Comparison of ENCODE assay signal across 13 mouse cellular contexts in the genomic region with DNA sequence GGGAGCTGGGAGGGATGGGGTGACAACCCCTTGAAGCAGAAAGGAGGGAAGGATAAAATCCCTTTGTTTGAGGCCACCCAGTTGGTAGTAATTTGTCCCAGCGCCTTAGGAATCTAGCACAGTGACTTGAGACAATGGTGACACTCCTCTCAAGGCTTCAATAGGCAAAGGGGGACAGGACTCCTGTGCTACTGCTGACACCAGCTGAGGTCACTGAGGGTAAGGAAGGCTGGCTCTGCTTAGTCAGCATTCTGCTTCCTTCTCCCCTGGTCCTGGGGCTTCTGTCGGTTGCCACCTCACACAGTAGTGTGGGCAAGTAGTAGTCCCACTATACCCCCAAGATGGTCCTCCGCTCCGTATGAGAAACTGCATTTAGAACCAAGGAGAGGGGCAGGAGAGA. TPM values are rescaled to one million over a fixed set of nuclear protein-coding genes. Genes with fewer than 3 reads are reported as not detected.
DNase-seq lines count a peak whose midpoint lies in the region; ATAC-seq lines count a peak whose summit lies in the region.
"Had no signal": no experiment of that assay in that cellular context is flagged by ENCODE, and none has a peak within 500 bp of the region (broad histone marks: within the 10 kb centered on the region; RNA-seq: fewer than 3 reads in every experiment).

No protein-coding gene starts in this region.

- H3K9ac ChIP-seq in hindbrain, embryonic 11.5 days (ENCODE audit: low read depth, low read length), result no peak overlapping the region
- no peak overlapping the region for H3K9ac ChIP-seq in hindbrain, embryonic 14.5 days
- H3K9ac ChIP-seq in forebrain, embryonic 13.5 days, result no peak overlapping the region; the same call in 1 of the 2 replicates
- H3K9ac ChIP-seq in midbrain, embryonic 15.5 days, result no peak overlapping the region
- H3K9ac ChIP-seq: liver, postnatal 0 days had no signal

- peak overlapping the region; percentile 25 for H3K27ac ChIP-seq in hindbrain, embryonic 11.5 days (ENCODE audit: low read depth, low read length)
- H3K27ac ChIP-seq in hindbrain, embryonic 14.5 days, result no peak overlapping the region; the same call in 1 of the 2 replicates
- peak overlapping the region; percentile 87 for H3K27ac ChIP-seq in forebrain, embryonic 13.5 days
- peak overlapping the region; percentile 83; the same call in 1 of the 2 replicates for H3K27ac ChIP-seq in midbrain, embryonic 15.5 days

- no peaks in the 10 kb centered on the region for H3K36me3 ChIP-seq in hindbrain, embryonic 11.5 days (ENCODE audit: control insufficient read depth, insufficient read depth, low read length)
- no peaks in the 10 kb centered on the region for H3K36me3 ChIP-seq in hindbrain, embryonic 14.5 days (replicated peaks; ENCODE audit: control insufficient read depth, insufficient read depth)
- H3K36me3 ChIP-seq in forebrain, embryonic 13.5 days (ENCODE audit: poor library complexity, severe bottlenecking), result no peaks in the 10 kb centered on the region
- H3K36me3 ChIP-seq in midbrain, embryonic 15.5 days (replicated peaks), result no peaks in the 10 kb centered on the region

- WGBS in hindbrain, embryonic 11.5 days, result 22% methylated on average over 4 of the region's 4 CpGs
- 31% methylated on average over 4 of the region's 4 CpGs for WGBS in hindbrain, embryonic 14.5 days
- 15% methylated on average over 4 of the region's 4 CpGs for WGBS in forebrain, embryonic 13.5 days
- WGBS in midbrain, embryonic 15.5 days, result 34% methylated on average over 4 of the region's 4 CpGs

- H3K9me3 ChIP-seq in hindbrain, embryonic 11.5 days (ENCODE audit: control insufficient read depth, low read length), result no peaks in the 10 kb centered on the region
- no peaks in the 10 kb centered on the region for H3K9me3 ChIP-seq in hindbrain, embryonic 14.5 days (ENCODE audit: control insufficient read depth, low read length)
- no peaks in the 10 kb centered on the region for H3K9me3 ChIP-seq in forebrain, embryonic 13.5 days (replicated peaks)
- no peaks in the 10 kb centered on the region for H3K9me3 ChIP-seq in midbrain, embryonic 15.5 days

- peaks cover 21% of the 10 kb centered on the region for H3K4me1 ChIP-seq in hindbrain, embryonic 11.5 days (replicated peaks; ENCODE audit: control insufficient read depth, insufficient read depth, low read length)
- peaks cover 44% of the 10 kb centered on the region for H3K4me1 ChIP-seq in hindbrain, embryonic 14.5 days (replicated peaks; ENCODE audit: control insufficient read depth, insufficient read depth, low read length)
- H3K4me1 ChIP-seq in forebrain, embryonic 13.5 days, result peaks cover 40% of the 10 kb centered on the region
- peaks cover 35% of the 10 kb centered on the region for H3K4me1 ChIP-seq in midbrain, embryonic 15.5 days

- H3K27me3 ChIP-seq in hindbrain, embryonic 11.5 days (ENCODE audit: control insufficient read depth, insufficient read depth, low read length), result no peaks in the 10 kb centered on the region
- H3K27me3 ChIP-seq in hindbrain, embryonic 14.5 days (ENCODE audit: control insufficient read depth, insufficient read depth, low read length), result no peaks in the 10 kb centered on the region
- no peaks in the 10 kb centered on the region for H3K27me3 ChIP-seq in forebrain, embryonic 13.5 days
- no peaks in the 10 kb centered on the region for H3K27me3 ChIP-seq in midbrain, embryonic 15.5 days (replicated peaks)

- no peak overlapping the region for H3K4me2 ChIP-seq in hindbrain, embryonic 11.5 days (replicated peaks; ENCODE audit: low read depth, low read length)
- H3K4me2 ChIP-seq in hindbrain, embryonic 14.5 days (replicated peaks), result no peak overlapping the region
- H3K4me2 ChIP-seq in forebrain, embryonic 13.5 days, result no peak overlapping the region
- no peak overlapping the region for H3K4me2 ChIP-seq in midbrain, embryonic 15.5 days

- no peak overlapping the region for H3K4me3 ChIP-seq in hindbrain, embryonic 11.5 days (ENCODE audit: low read depth, low read length)
- H3K4me3 ChIP-seq in hindbrain, embryonic 14.5 days (replicated peaks; ENCODE audit: low read length), result no peak overlapping the region
- no peak overlapping the region for H3K4me3 ChIP-seq in forebrain, embryonic 13.5 days
- no peak overlapping the region for H3K4me3 ChIP-seq in midbrain, embryonic 15.5 days

- ATAC-seq in hindbrain, embryonic 11.5 days (ENCODE audit: low FRiP score), result no peak
- no peak for ATAC-seq in hindbrain, embryonic 14.5 days (ENCODE audit: low FRiP score)
- ATAC-seq in forebrain, embryonic 13.5 days, result no peak
- ATAC-seq in midbrain, embryonic 15.5 days (replicated peaks), result no peak
- ATAC-seq: CD4-positive, CD25-positive, alpha-beta regulatory T cell, adult 4 months; liver, postnatal 0 days had no signal

- DNase-seq in hindbrain, embryonic 11.5 days (ENCODE audit: low spot score), result peak; percentile 34
- no peak for DNase-seq in hindbrain, embryonic 14.5 days (ENCODE audit: low spot score)
- peak; percentile 56 for DNase-seq in embryo, embryonic 10 days (ENCODE audit: low spot score)
- DNase-seq in layer of hippocampus, adult 11-12 months (ENCODE audit: low spot score), result no peak
- DNase-seq in frontal cortex, postnatal 10 days (ENCODE audit: low spot score in 2 of 2), result no peak
- no peak for DNase-seq in frontal cortex, adult 2 months (ENCODE audit: extremely low spot score in 1 of 2, low spot score in 1 of 2)
- DNase-seq: adrenal gland, adult 8-10 months; cerebellum, postnatal 36 days; heart, adult 18-20 months; liver, postnatal 0 days had no signal

RNA-seq across cellular contexts. Expression of gene Lrrc75a, which starts 17.2 kb away (rescaled TPM):
- polyA plus RNA-seq in hindbrain, embryonic 11.5 days (2014; fragmentation: Nextera tagmentation; extraction: Ambion mirVana), result 16.2 and 16.7 TPM in 2 replicates
- polyA plus RNA-seq in hindbrain, embryonic 14.5 days (2014; fragmentation: Nextera tagmentation; extraction: Ambion mirVana), result 10.5 and 12.6 TPM in 2 replicates
- 8.0 and 9.4 TPM in 2 replicates for polyA plus RNA-seq in forebrain, embryonic 13.5 days (2015; fragmentation: Nextera tagmentation; extraction: Ambion mirVana)
- 12.1 and 12.4 TPM in 2 replicates for polyA plus RNA-seq in midbrain, embryonic 15.5 days (2015; fragmentation: Nextera tagmentation; extraction: Ambion mirVana)
- polyA plus RNA-seq in frontal cortex, adult 2 months (2012; rRNA removed), result 19.9 and 23.7 TPM in 2 replicates

RNA-seq across cellular contexts. Expression of gene Mmgt2, which starts 17.3 kb away (rescaled TPM):
- 38.8 and 43.5 TPM in 2 replicates for polyA plus RNA-seq in hindbrain, embryonic 11.5 days (2014; fragmentation: Nextera tagmentation; extraction: Ambion mirVana)
- polyA plus RNA-seq in hindbrain, embryonic 14.5 days (2014; fragmentation: Nextera tagmentation; extraction: Ambion mirVana), result 21.0 and 33.4 TPM in 2 replicates
- 31.3 and 33.2 TPM in 2 replicates for polyA plus RNA-seq in forebrain, embryonic 13.5 days (2015; fragmentation: Nextera tagmentation; extraction: Ambion mirVana)
- polyA plus RNA-seq in midbrain, embryonic 15.5 days (2015; fragmentation: Nextera tagmentation; extraction: Ambion mirVana), result 21.6 and 23.3 TPM in 2 replicates
- polyA plus RNA-seq in frontal cortex, adult 2 months (2012; rRNA removed), result 44.4 TPM in 2 replicates

RNA-seq across cellular contexts. Expression of gene Trpv2, which starts 56.9 kb away (rescaled TPM):
- 6.5 and 8.9 TPM in 2 replicates for polyA plus RNA-seq in hindbrain, embryonic 11.5 days (2014; fragmentation: Nextera tagmentation; extraction: Ambion mirVana)
- 22.6 and 28.2 TPM in 2 replicates for polyA plus RNA-seq in hindbrain, embryonic 14.5 days (2014; fragmentation: Nextera tagmentation; extraction: Ambion mirVana)
- 8.2 and 9.1 TPM in 2 replicates for polyA plus RNA-seq in forebrain, embryonic 13.5 days (2015; fragmentation: Nextera tagmentation; extraction: Ambion mirVana)
- polyA plus RNA-seq in midbrain, embryonic 15.5 days (2015; fragmentation: Nextera tagmentation; extraction: Ambion mirVana), result 35.8 and 38.8 TPM in 2 replicates
- polyA plus RNA-seq in frontal cortex, adult 2 months (2012; rRNA removed), result 16.8 TPM in 2 replicates

Comparison
In these comparisons a context has a peak if more than half of its experiments do, and no peak if none do; other contexts are left out.
1. DNase-seq: peak in hindbrain, embryonic 11.5 days (single experiment) and embryo, embryonic 10 days (single experiment); none in hindbrain, embryonic 14.5 days (single experiment), layer of hippocampus, adult 11-12 months (single experiment), frontal cortex, postnatal 10 days (0 of 2) and frontal cortex, adult 2 months (0 of 2).